Mouse (Mus musculus): Measurements from ENCODE around the gene Tle2. TPM values are rescaled to one million over a fixed set of nuclear protein-coding genes. Genes with fewer than 3 reads are reported as not detected.
A peak's percentile ranks its signal among the peaks of the same experiment; 100 is the strongest.

Tle2 gene
- polyA plus RNA-seq, 1 experiment, result 63.7 TPM

DNA sequence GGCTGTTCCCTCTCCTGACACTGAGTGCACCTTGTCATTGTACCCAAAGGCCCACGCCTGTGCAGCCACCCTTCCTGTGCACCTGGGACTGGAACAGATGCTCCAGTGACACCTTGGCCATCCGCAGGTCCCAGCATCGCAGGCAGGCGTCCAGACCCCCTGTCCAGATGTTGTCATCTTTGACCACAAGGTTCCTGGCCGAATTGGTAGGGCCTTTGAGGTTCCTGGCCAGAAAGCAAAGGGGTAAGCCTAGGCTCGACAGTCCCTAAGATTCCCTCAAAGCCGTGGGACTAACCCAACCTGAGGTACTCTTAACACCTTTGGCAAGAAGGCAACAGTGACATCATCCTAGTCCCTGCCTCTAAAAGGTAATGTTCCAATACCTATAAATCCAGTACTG is 18.3 kb downstream of the Tle2 start:
- Histone ChIP-seq H3K27me3 (replicated peaks; ENCODE audit: control insufficient read depth, insufficient read depth, low read length) (no peaks in the 10 kb centered on the region), H3K4me3 (ENCODE audit: insufficient read depth, low read depth, low read length) (no peak overlapping the region), H3K4me1 (ENCODE audit: control insufficient read depth, insufficient read depth, low read length) (0 out of 2 replicates have a peak, but pooled peaks cover 2% of the 10 kb centered on the region), H3K36me3 (ENCODE audit: control insufficient read depth, insufficient read depth, low read length) (no peaks in the 10 kb centered on the region), H3K27ac (ENCODE audit: insufficient read depth, low read depth, low read length) (no peak overlapping the region)
- DNase-seq, result no peak
- 85% methylated on average over 7 of the region's 7 CpGs for WGBS
- TF ChIP-seq CTCF (conservative IDR thresholded peaks at IDR 0.05; ENCODE audit: insufficient read depth, insufficient read length, low read depth, low read length) (no peak), POLR2A (IDR thresholded peaks at IDR 0.05; ENCODE audit: low read depth, low read length) (no peak)

DNA sequence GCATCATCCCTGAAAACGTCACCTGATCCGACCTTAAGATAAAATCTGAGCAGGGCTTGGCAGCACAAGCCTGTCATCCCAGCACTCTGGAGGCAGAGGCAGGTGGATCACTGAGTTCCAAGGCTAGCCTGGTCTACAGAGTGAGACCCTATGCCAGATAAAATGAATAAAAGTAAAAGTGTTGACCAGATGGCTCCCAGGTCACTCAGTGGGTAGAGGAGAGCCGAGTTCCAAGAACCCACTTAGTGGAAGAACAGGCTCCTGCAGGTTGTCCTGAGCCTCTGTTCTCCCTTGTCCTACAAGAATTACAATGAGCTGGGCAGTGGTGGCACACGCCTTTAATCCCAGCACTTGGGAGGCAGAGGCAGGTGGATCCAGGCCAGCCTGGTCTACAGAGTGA is 18.9 kb downstream of the Tle2 start:
- no peak for TF ChIP-seq CTCF (conservative IDR thresholded peaks at IDR 0.05; ENCODE audit: insufficient read depth, insufficient read length, low read depth, low read length)
- no peak for TF ChIP-seq POLR2A (IDR thresholded peaks at IDR 0.05; ENCODE audit: low read depth, low read length)
- no peaks in the 10 kb centered on the region for H3K36me3 ChIP-seq (ENCODE audit: control insufficient read depth, insufficient read depth, low read length)
- H3K4me1 ChIP-seq (ENCODE audit: control insufficient read depth, insufficient read depth, low read length), result 0 out of 2 replicates have a peak, but pooled peaks cover 2% of the 10 kb centered on the region
- no peak overlapping the region for H3K27ac ChIP-seq (ENCODE audit: insufficient read depth, low read depth, low read length)
- no peak for DNase-seq
- no peak overlapping the region for H3K4me3 ChIP-seq (ENCODE audit: insufficient read depth, low read depth, low read length)
- no peaks in the 10 kb centered on the region for H3K27me3 ChIP-seq (replicated peaks; ENCODE audit: control insufficient read depth, insufficient read depth, low read length)
- WGBS, result 68% methylated on average over 4 of the region's 4 CpGs

DNA sequence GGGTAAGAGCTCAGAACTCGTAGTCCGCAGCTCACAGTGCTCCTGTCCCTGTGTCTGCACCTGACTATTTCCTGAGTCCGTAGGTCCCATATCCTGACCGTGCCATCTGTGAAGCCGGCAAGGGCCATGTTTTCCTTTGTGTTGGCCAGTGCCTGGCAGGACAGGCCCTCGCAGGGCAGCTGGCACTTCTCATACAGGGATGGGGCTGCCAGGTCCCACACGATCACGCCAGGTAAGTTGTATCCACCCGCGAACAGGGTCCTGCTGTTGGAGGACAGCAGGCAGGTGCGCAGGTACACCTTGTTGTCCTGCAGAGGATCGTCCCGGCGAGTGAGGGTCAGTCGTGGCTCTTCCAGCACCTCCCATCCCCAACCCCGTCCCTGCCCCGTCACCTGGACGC is 19.6 kb downstream of the Tle2 start:
- WGBS, result 83% methylated on average over 18 of the region's 18 CpGs
- 0 out of 2 replicates have a peak, but pooled peaks cover 2% of the 10 kb centered on the region for H3K4me1 ChIP-seq (ENCODE audit: control insufficient read depth, insufficient read depth, low read length)
- H3K27ac ChIP-seq (ENCODE audit: insufficient read depth, low read depth, low read length), result no peak overlapping the region
- no peak for DNase-seq
- no peaks in the 10 kb centered on the region for H3K27me3 ChIP-seq (replicated peaks; ENCODE audit: control insufficient read depth, insufficient read depth, low read length)
- no peak overlapping the region for H3K4me3 ChIP-seq (ENCODE audit: insufficient read depth, low read depth, low read length)
- TF ChIP-seq CTCF (conservative IDR thresholded peaks at IDR 0.05; ENCODE audit: insufficient read depth, insufficient read length, low read depth, low read length) (no peak), POLR2A (IDR thresholded peaks at IDR 0.05; ENCODE audit: low read depth, low read length) (no peak)
- no peaks in the 10 kb centered on the region for H3K36me3 ChIP-seq (ENCODE audit: control insufficient read depth, insufficient read depth, low read length)

DNA sequence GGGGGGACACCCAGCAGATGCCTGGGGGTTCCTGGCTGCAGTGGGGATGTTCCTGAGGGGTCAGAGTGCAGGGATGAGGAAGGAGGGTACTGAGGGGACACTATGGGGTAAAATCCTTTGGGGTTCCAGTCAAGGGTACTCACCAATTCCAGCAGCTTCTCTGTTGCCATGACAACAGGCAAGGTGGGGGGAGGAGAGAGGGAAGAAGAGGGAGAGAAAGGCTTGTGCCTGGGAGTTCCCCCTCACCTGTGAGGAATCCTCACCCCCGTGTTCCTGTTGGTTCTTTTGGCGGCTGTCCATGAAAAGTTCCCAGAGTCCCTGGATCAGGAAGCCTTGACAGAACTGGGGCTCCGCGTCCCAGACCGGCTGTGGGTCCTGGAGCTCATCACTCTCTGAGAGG is 21.2 kb downstream of the Tle2 start:
- Histone ChIP-seq H3K36me3 (ENCODE audit: control insufficient read depth, insufficient read depth, low read length) (no peaks in the 10 kb centered on the region), H3K4me3 (ENCODE audit: insufficient read depth, low read depth, low read length) (no peak overlapping the region), H3K27me3 (replicated peaks; ENCODE audit: control insufficient read depth, insufficient read depth, low read length) (no peaks in the 10 kb centered on the region), H3K27ac (ENCODE audit: insufficient read depth, low read depth, low read length) (no peak overlapping the region), H3K4me1 (ENCODE audit: control insufficient read depth, insufficient read depth, low read length) (peaks cover 2% of the 10 kb centered on the region; the same call in 1 of the 2 replicates)
- no peak for TF ChIP-seq POLR2A (IDR thresholded peaks at IDR 0.05; ENCODE audit: low read depth, low read length)
- TF ChIP-seq CTCF (conservative IDR thresholded peaks at IDR 0.05; ENCODE audit: insufficient read depth, insufficient read length, low read depth, low read length), result no peak
- 54% methylated on average over 5 of the region's 5 CpGs for WGBS
- DNase-seq, result no peak

DNA sequence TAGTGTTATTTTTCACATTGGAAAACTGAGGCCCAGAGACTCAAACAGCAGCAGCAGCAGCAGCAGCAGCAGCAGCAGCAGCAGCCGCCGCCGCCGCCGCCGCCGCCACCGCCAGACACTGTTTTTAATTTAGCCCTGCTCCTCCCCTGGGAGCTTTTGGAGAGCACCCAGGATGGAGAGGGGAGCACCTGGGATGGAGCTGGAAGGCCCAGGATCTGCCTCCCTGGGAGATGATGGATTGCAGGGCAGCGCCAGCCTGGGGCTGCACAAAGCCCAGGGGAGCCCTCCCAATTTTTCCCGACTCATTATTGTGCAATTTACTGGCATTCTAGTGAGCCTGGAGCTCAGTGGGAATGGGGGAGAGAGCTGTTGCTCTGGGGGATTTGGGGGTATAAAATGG is 22.2 kb downstream of the Tle2 start:
- TF ChIP-seq POLR2A (IDR thresholded peaks at IDR 0.05; ENCODE audit: low read depth, low read length) (no peak), CTCF (conservative IDR thresholded peaks at IDR 0.05; ENCODE audit: insufficient read depth, insufficient read length, low read depth, low read length) (no peak)
- no peaks in the 10 kb centered on the region for H3K36me3 ChIP-seq (ENCODE audit: control insufficient read depth, insufficient read depth, low read length)
- WGBS, result 25% methylated on average over 10 of the region's 10 CpGs
- H3K4me3 ChIP-seq (ENCODE audit: insufficient read depth, low read depth, low read length), result no peak overlapping the region
- H3K27ac ChIP-seq (ENCODE audit: insufficient read depth, low read depth, low read length), result no peak overlapping the region
- H3K27me3 ChIP-seq (replicated peaks; ENCODE audit: control insufficient read depth, insufficient read depth, low read length), result no peaks in the 10 kb centered on the region
- peaks cover 5% of the 10 kb centered on the region; the same call in 1 of the 2 replicates for H3K4me1 ChIP-seq (ENCODE audit: control insufficient read depth, insufficient read depth, low read length)
- DNase-seq, result no peak

DNA sequence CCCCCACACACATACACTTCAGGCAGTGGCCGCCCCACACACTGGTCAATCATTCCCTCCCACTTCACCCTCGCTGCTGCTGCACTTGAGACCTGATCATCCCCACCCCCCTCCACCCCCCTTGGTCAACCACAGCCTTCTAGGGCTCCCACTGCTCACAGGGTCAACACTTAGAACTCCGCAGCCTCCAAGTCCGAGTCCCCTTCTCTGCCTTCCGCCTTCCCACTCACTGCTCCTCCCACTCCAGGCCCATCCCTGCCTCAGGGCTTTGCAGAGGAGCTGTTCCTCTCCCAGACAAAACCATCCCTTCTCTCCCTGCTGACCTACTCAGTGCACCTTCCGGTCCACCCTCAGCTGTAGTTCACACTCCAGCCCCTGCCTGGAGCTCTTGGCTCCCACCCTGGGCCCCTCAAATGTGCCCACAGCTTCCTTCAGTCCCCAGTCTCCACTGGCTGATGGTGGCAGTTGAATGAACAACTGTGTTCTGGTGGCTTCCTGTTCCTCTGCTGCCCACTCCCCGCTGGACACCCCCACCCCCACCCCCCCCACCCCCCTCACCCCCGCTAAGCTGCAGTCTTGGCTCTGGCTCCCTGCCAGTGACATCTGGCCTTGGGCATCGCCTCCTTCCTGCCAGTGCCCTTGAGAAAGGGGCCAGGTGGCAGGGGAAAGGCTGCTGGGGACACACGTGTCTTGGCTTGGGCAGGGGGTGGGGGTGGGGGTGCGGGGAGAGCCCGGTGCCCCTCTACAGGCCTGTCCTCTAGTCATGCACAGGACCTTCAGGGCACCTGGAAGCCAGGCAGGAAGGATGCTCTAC is 23.0 kb downstream of the Tle2 start:
- Histone ChIP-seq H3K27me3 (replicated peaks; ENCODE audit: control insufficient read depth, insufficient read depth, low read length) (no peaks in the 10 kb centered on the region), H3K4me3 (ENCODE audit: insufficient read depth, low read depth, low read length) (peak overlapping the region; percentile 1; the same call in 1 of the 2 replicates), H3K36me3 (ENCODE audit: control insufficient read depth, insufficient read depth, low read length) (no peaks in the 10 kb centered on the region), H3K4me1 (ENCODE audit: control insufficient read depth, insufficient read depth, low read length) (peaks cover 5% of the 10 kb centered on the region; the same call in 1 of the 2 replicates), H3K27ac (ENCODE audit: insufficient read depth, low read depth, low read length) (no peak overlapping the region)
- DNase-seq, result no peak
- no peak for TF ChIP-seq CTCF (conservative IDR thresholded peaks at IDR 0.05; ENCODE audit: insufficient read depth, insufficient read length, low read depth, low read length)
- no peak for TF ChIP-seq POLR2A (IDR thresholded peaks at IDR 0.05; ENCODE audit: low read depth, low read length)
- 6% methylated on average over 12 of the region's 12 CpGs for WGBS

DNA sequence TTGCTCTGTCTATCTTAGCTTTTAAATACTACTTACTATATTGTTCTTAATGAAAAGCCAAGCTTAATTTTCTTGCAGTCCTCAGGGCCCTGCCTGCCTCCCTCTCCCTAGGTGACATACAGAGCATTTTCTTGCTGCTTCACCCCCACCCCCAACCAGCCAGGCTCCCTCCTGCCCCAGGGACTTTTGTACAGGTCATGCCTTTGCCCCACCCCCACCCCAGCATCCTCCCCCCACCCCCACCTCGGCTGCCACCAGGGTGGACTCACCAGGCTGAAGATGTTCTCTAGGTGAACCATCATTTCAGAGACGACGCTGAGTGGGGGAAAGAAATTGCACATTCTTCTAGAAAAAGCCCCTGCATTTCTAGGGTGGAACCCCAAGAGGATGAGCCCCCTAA is 24.0 kb downstream of the Tle2 start:
- 65% methylated on average over 3 of the region's 3 CpGs for WGBS
- H3K4me1 ChIP-seq (ENCODE audit: control insufficient read depth, insufficient read depth, low read length), result peaks cover 5% of the 10 kb centered on the region; the same call in 1 of the 2 replicates
- H3K4me3 ChIP-seq (ENCODE audit: insufficient read depth, low read depth, low read length), result no peak overlapping the region
- no peaks in the 10 kb centered on the region for H3K27me3 ChIP-seq (replicated peaks; ENCODE audit: control insufficient read depth, insufficient read depth, low read length)
- TF ChIP-seq POLR2A (IDR thresholded peaks at IDR 0.05; ENCODE audit: low read depth, low read length) (no peak), CTCF (conservative IDR thresholded peaks at IDR 0.05; ENCODE audit: insufficient read depth, insufficient read length, low read depth, low read length) (no peak)
- no peak for DNase-seq
- H3K36me3 ChIP-seq (ENCODE audit: control insufficient read depth, insufficient read depth, low read length), result no peaks in the 10 kb centered on the region
- H3K27ac ChIP-seq (ENCODE audit: insufficient read depth, low read depth, low read length), result no peak overlapping the region
